Mouse (Mus musculus) mesoderm, embryonic 11.5 days (tissue): ENCODE measurements around the gene Gm11437.
A peak's percentile ranks its signal among the peaks of the same experiment; 100 is the strongest.

Experiments
- DNase-seq: peaks from one replicate; pipeline ENCODE4 v3.0.0-alpha.2; 2012; ENCODE audit warnings: low read depth, low spot score

Gene Gm11437

DNA sequence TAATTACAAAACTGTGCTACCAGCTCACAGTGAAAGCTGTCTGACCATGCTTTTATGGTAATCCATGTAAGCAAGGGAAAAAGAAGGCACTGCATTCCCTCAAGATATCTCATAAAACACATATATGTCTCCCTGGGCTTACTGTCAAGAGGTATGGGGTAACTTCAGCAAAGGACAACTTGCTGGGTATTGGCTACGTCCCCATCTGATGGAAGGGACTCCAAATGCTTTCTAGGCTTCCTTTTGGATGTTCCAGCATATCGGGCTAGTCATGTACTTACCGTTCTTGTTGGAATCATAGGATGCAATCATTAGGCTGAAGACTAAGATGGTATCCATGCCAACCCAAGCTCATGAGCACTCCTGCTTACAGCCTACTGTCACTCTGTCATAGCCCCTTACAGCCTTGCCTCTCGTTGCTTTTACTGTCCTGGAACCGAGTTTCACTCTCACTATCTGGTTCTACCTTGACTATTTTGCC is at the start of gene Gm11437:
Gene Gm11437, minus strand, starts transcription at position 431 of the 481 bp plus-strand sequence.
- DNase-seq: no peak

- DNase-seq: no peak
Observed at GRCm38 (mm10) chr11:84210876-84211275, 43.6 kb upstream of the Gm11437 start.

- no peak for DNase-seq
Observed at GRCm38 (mm10) chr11:84205776-84206175, 38.5 kb upstream of the Gm11437 start.

DNA sequence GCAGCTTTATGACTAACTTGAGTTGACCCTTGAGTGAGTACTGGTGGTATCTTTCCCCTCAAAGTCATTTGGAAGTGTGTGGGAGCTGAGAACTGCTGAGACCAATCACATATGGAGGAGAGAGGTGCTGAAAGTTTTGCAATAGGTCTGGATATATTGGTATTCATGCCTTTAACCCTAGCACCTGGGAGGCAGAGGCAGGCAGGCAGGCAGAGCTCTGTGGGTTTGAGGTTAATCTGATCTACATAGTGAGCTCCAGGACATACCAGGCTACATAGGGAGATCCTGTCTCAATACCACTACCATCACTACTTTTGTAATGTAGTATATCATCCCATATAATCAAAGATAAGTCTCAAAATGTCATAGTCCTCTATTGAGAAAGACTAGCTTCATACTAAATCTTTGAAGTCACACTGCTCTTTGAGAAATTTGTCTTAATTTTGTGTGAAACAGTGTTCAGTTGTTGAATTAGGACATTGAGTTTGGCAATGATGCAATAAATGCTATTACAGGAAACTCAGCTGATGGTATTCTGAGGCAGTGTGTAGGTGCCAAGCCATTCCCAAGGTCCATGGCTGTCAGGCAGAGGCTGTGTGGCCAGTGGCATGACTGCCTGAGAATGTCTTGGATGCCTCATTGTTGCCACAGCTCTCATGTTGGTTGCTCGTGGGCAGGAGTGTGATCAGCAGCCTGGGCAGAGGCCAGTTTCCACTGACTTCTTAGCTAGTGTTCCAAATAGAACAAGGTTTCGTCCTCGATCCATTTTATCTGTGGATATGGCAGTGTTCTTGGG is 30.5 kb upstream of the Gm11437 start:
- DNase-seq: no peak

DNA sequence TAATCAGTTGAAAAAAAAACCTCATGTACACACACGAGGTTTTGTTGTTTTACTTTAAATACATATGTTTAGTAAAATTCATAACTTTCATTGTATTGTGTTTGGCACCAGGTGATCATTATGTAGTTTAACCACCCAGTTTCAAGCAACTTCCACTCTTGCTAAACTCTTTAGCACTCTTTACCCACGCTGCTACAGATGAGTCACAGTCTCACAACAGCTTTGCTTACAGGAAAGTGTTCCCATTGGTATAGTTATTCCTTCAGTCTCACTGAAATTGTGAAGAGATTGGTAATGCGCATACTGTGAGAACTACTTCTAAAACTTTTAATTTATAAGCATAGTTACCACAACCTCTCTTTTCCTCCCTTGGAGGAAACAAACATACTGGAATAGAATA is 27.5 kb upstream of the Gm11437 start:
- no peak for DNase-seq

- DNase-seq: no peak
Observed at GRCm38 (mm10) chr11:84193249-84193648, 26.0 kb upstream of the Gm11437 start.

GRCm38 (mm10) chr11:84190581-84191233 is 23.4 kb upstream of the Gm11437 start:
- DNase-seq: no peak

DNA sequence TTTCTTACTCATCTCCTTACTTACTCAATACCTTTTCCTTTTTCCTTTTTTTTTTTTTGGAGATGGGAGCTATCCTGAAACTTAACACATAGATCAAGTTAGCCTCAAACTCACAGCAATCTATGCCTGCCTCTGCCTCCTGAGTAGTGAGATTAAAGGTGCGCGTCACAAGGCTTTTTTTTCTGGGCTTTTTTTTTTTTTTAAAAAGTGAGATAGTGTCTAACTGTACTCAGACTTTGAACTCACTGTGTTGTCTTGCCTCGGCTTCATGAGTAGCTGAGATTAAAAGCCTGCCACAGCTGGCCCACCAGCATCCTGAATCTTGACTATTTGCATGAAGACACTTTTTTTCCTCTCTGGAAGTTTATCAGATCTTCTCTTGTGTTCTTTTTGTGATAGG is 21.3 kb upstream of the Gm11437 start:
- no peak for DNase-seq

DNA sequence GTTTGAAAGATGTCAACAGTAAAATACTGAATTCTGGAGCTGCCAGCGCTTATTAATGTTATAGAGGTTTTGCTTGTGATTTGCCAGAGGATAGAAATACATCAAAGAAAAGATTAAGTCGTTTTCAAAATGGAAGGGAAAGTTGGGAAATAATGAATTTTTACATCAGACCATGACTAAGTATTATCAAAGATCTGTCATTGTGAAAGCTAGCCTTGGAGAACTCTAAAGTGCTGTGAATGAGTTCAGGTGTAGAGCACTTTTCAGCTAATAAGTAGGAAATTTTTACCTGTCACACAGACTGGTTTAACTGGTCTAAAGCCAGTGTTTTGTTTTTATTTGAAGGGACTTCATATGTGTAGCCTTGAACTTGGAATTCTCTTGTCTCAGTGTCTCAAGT is 14.0 kb upstream of the Gm11437 start:
- no peak for DNase-seq

- peak; percentile 84 for DNase-seq
Observed at GRCm38 (mm10) chr11:84179954-84180598, 12.8 kb upstream of the Gm11437 start.

- peak; percentile 97 for DNase-seq
Observed at GRCm38 (mm10) chr11:84179226-84179953, 12.1 kb upstream of the Gm11437 start.

- peak; percentile 7 for DNase-seq
Observed at GRCm38 (mm10) chr11:84178571-84178970, 11.3 kb upstream of the Gm11437 start.

DNA sequence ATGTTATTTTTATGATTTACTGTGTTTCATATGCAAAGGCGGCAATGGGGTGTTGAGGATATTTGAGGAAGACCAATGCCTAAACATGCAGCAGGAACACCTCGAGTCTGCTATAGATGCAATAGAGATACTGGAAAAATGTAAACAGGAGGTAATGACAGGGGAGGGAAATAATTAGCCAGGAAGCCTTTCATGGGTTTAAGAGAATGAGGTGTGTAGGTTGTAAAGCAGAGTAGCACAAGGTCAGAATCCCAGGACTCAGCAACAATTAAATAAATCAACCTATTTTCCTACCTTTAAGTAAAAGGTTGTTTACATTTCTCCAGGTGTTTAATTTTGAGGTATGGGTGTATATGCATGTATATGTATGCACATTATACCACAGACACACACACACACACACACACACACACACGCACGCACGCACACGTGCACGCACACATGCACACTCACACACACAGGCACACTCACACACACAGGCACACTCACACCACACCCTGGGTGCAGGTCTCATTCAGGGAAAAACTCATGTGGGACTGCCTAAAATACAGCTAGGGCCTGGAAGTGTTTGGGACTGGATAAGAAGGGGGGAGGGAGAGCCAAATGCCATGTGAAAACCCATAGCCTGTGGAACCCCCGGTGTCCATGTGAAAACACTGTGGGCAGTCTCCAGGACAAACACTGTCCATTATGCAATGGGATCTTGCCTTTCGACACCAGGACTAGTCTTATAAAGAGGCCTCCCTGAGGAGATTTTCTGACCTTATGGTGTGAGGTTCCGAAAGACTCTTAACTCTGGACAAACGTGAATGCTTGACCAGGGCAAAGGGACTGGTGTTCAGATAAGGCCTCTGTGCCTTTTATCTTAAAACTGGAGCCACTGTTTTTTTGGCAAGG is 5.5 kb upstream of the Gm11437 start:
- DNase-seq: no peak

DNA sequence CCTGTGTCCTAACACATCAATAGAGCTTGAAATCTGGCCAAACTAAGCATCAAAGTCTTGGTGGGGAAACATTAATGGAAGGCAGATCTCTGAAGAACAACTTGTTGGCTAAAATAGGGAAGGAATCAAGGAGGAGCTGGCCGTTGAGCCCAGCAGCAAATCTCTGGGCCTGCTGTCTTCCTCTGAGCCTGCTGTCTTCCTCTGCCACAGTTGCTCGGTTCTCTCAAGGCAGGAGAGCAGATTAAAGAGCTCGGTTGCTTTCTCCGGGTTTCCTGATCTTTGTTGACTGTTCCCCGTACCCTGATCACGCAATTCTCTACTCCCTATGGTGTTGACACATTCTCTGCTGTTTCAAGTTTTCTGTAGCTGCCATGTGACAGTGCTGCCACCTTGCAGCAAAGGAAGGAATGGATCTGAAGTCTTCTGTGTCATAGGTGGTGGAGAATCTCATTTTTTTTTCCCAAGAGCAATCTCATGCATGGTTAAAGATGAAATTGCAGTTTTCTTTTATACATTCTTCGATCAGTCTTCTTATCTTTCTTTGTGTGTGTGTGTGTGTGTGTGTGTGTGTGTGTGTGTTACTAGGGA is 1.5 kb upstream of the Gm11437 start:
- no peak for DNase-seq

- no peak for DNase-seq
Observed at GRCm38 (mm10) chr11:84164561-84164960, 2.7 kb downstream of the Gm11437 start.

GRCm38 (mm10) chr11:84164123-84164522 is 3.2 kb downstream of the Gm11437 start:
- DNase-seq: no peak

DNA sequence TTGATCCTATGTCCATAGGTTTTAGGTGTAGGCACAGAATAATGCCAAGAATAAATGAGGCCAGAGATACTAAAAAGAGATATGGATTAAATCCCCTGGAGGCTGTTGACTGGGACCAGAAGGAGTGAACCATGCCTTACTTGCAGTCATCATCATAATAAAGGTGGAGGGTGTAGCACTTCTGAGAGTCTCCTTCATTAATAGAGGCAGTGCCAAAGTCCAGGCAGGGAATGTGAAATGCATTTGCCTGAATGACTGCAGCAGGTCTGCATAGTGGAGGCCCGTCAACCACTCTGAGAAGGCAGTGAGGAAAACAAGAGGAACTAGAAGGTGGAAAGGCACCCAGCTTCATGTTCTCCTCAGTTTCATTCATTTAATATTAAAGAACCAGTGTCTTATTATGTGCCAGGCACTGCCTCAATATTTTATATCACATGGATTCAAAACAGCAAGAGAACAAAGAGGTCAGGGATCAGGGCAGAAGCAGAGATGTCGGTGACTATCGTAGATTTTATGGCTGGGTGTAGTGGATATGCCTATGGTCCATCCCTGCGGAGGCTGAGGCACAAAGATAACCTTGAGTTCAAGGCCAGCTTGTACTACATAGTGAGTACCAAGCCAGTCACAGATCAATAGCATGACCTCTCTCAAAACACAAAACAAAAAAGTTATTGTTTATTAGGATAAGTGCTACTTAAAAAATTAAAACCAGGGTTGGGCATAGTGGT is 10.6 kb downstream of the Gm11437 start:
- DNase-seq: no peak

GRCm38 (mm10) chr11:84150884-84151283 is 16.4 kb downstream of the Gm11437 start:
- DNase-seq: no peak

DNA sequence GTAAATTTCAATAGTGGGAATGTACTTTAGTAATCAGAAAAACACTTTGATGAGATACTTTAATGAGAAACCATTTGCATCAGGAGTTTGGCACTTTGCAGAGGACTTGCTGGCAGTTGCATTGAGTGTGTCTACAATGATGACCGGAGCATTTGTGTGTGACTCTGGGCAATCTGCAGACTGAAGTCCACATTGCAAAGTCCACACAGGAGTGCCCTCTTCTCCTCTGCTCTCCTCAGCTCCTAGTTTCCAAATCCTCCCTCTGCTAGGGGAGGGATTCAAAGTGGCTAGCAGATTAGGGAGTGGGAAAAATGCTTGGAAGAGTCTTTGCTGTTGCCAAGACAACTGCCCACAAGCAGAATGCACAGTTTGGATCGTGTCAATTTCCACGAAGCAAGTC is 21.2 kb downstream of the Gm11437 start:
- DNase-seq: no peak
